Mouse (Mus musculus): ENCODE data around the gene Fdx1l. TPM values are rescaled to one million over a fixed set of nuclear protein-coding genes. Genes with fewer than 3 reads are reported as not detected.

Fdx1l gene
- total RNA-seq, 1 experiment from 2014 or later: 38.8 TPM

DNA sequence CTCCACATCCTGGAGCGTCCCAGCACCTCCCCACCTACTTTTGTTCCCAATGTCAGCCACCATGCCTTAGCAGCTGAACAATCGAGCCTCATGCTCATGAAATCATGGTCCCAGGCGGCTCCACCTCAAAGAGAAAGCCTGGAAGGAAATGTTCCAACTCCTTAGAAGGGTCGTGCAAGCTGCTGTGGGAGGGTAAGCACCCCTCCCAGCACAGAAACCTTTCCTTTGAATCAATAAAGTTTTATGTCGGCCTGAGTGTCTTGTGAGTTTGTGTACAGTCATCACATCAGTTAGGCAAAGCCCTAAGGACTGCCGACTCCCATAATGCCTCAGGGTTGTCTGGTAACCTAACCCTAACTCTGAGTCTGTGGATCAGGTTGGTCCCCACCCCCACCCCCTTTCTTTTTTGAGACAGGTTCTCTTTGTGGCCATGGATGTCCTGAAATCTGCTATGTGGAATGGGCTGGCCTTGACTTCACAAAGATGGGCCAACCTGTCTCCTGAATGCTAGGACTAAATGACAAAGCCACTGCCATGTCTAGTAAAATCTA is 44.8 kb downstream of the Fdx1l start:
- no peak for DNase-seq

DNA sequence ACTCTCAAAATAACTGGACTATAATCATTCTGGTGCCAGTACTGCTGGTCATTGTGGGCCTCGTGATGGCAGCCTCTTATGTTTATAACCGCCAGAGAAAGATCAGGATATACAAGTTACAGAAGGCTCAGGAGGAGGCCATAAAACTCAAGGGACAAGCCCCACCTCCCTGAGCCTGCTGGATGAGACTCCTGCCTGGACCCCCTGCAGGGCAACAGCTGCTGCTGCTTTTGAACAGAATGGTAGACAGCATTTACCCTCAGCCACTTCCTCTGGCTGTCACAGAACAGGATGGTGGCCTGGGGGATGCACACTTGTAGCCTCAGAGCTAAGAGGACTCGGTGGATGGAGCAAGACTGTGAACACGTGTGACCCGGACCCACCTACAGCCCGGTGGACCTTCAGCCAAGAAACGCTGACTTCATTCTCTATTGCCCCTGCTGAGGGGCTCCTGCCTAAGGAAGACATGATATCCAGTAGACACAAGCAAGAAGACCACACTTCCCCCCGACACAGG is 45.6 kb downstream of the Fdx1l start:
- no peak for DNase-seq

DNA sequence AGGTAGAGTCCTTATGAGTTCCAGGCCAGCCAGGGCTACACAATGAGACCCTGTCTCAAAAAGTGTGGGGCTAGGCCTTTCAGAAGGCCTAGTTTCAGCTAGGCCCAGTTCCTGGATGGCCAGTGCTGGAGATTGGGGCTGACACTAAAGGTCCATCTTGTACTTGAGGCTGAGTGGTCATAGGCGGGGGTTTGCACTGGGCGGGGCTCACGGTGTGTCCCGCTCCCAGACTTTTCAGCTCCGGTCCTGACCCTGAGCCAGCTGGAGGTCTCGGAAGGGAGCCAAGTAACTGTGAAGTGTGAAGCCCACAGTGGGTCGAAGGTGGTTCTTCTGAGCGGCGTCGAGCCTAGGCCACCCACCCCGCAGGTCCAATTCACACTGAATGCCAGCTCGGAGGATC is 46.6 kb downstream of the Fdx1l start:
- DNase-seq: no peak

DNA sequence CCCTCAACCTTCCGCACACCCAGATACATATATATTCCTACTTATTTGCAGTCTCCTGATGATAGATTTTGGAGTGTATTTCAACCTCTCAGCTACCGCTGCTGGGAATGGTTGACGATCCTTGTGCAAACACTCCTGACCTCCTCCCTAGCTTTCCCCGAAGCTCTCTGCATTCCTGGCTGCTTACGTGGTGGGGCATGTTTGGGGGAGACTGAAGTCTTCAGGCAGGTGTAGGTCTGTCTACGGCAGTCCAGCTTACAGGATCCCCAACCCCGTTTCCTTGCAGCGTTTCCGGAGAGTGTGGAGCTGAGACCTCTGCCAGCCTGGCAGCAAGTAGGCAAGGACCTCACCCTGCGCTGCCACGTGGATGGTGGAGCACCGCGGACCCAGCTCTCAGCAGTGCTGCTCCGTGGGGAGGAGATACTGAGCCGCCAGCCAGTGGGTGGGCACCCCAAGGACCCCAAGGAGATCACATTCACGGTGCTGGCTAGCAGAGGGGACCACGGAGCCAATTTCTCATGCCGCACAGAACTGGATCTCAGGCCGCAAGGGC is 48.1 kb downstream of the Fdx1l start:
- DNase-seq: no peak

DNA sequence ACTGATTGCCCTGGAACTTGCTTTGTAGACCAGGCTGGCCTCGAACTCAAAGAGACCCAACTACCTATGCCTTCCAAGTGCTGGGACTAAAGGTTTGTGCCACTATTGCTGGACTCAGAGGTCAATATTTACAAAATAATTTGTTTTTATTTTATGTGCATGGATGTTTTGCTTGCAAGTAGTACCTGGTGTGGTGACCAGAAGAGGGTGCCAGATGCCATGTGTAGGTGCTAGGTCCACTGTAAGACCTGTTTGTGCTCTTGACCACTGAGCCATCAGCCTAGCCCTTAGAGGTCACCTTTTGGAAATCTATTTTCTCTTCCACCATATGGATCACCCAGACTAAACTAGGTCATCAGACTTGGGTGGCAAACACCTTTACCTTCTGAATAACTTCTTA is 50.7 kb downstream of the Fdx1l start:
- DNase-seq: no peak

DNA sequence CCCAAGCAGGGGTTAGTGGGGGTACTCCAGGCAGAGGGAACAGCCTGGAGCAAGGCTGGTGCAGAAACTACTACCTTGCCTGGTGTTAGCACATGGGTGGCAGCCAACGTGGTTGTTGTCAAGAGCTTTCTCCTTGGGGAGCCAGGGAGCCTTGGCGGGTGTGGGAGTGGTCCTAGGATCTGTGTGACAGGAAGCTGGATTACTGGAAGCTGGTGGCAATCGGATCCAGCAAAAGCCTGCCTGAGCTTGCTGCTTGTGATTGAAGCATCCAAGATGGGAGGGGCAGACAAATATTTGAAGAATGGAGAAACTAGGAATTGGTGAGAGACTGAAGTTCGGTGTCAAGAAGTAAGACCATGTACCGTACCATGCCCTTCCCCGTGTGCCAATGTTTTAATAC is 51.1 kb downstream of the Fdx1l start:
- DNase-seq: no peak

DNA sequence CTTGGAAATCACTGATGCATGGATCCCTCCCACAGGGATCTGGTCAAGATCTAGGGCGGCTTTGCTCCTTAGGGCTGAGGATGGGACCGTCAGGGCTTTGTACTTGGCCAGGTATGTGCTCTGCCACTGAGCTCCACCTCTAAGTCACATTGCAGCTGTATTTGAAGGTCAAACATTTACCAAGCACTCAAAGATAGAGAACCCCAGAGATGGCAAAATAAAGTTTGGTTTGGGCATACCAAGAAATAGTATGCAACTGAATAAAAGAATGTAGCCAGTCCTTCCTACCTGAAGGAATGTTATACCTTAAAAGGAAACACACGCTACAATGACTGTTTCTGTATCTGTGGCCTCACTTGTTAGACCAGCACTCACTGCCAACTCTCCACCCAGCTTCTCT is 52.1 kb downstream of the Fdx1l start:
- DNase-seq: no peak

DNA sequence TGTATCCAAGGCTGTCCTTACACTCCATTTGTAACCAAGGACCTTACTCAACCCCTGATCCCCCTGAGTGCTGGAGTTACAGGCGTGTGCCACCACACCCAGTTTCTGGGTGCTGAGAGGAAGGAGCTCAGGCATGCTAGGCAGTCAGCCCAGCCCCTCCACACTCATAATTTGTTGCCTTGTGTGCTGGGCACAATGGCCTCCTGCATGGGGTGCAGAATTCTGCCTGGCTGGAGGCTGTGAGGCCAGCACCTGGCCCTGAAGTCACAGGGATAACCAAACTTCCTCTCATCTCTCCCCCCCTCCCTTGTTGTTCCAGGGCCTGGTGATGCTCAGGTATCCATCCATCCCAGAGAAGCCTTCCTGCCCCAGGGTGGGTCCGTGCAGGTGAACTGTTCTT is 54.8 kb downstream of the Fdx1l start:
- no peak for DNase-seq

Small RNA genes within 50 kb of the gene (microRNA-seq; reads per million reads assigned to microRNA genes)
- gene Mir1900 (0 reads per million in 2 experiments), gene Mir7082 (0 reads per million in 2 experiments)

Other genes starting within 250 kb of the Fdx1l start
- 17.6 and 22.7 TPM in 2 replicates for gene A230050P20Rik, start 205.0 kb downstream of the Fdx1l start, total RNA-seq (2021)
- gene Angptl6, start 193.9 kb downstream of the Fdx1l start, total RNA-seq (2021): 3.4 and 5.3 TPM in 2 replicates
- 38.0 and 44.2 TPM in 2 replicates for gene Ppan, start 185.4 kb downstream of the Fdx1l start, total RNA-seq (2021)
- 146 and 155 TPM in 2 replicates for gene Eif3g, start 175.0 kb downstream of the Fdx1l start, total RNA-seq (2021)
- 56.0 and 58.0 TPM in 2 replicates for gene Dnmt1, start 113.7 kb downstream of the Fdx1l start, total RNA-seq (2021)
- gene S1pr2, start 96.8 kb downstream of the Fdx1l start, total RNA-seq (2021): 9.1 and 11.0 TPM in 2 replicates
- 135 and 144 TPM in 2 replicates for gene Mrpl4, start 70.9 kb downstream of the Fdx1l start, total RNA-seq (2021)
- 12.7 and 13.8 TPM in 2 replicates for gene Icam1, start 57.6 kb downstream of the Fdx1l start, total RNA-seq (2021)
- 1.2 and 4.1 TPM in 2 replicates for gene Icam4, start 44.2 kb downstream of the Fdx1l start, total RNA-seq (2021)
- 0.74 and 0.90 TPM in 2 replicates for gene Icam5, start 41.5 kb downstream of the Fdx1l start, total RNA-seq (2021)
- gene Zglp1, start 6.5 kb downstream of the Fdx1l start, total RNA-seq (2021): not detected in 2 replicates
- gene Gm49373, start 518 bp downstream of the Fdx1l start, total RNA-seq (2021): 0.44 and 0.86 TPM in 2 replicates
- 1.4 and 2.1 TPM in 2 replicates for gene Gm38431, start 18.4 kb upstream of the Fdx1l start, total RNA-seq (2021)
- 52.8 and 60.7 TPM in 2 replicates for gene Raver1, start 18.4 kb upstream of the Fdx1l start, total RNA-seq (2021)
- gene Tyk2, start 57.6 kb upstream of the Fdx1l start, total RNA-seq (2021): 12.6 and 17.3 TPM in 2 replicates
- gene Cdc37, start 76.4 kb upstream of the Fdx1l start, total RNA-seq (2021): 171 and 185 TPM in 2 replicates
- gene Pde4a, start 92.1 kb upstream of the Fdx1l start, total RNA-seq (2021): 22.4 and 22.9 TPM in 2 replicates
- 42.0 and 42.4 TPM in 2 replicates for gene Keap1, start 165.7 kb upstream of the Fdx1l start, total RNA-seq (2021)
- gene S1pr5, start 174.8 kb upstream of the Fdx1l start, total RNA-seq (2021): 1.8 and 2.3 TPM in 2 replicates
- gene Atg4d, start 191.7 kb upstream of the Fdx1l start, total RNA-seq (2021): 45.9 and 46.9 TPM in 2 replicates
- 27.2 and 36.8 TPM in 2 replicates for gene Kri1, start 214.4 kb upstream of the Fdx1l start, total RNA-seq (2021)
- 17.9 and 22.5 TPM in 2 replicates for gene Cdkn2d, start 217.8 kb upstream of the Fdx1l start, total RNA-seq (2021)
- not detected in 2 replicates for gene Ap1m2, start 238.7 kb upstream of the Fdx1l start, total RNA-seq (2021)
- gene Slc44a2, start 247.1 kb upstream of the Fdx1l start, total RNA-seq (2021): 40.4 and 56.5 TPM in 2 replicates